Mouse (Mus musculus): Measurements from ENCODE around the gene Olfr970.
"Not testable (repeated sequence)": the region's sequence is repeated elsewhere in the genome, so short reads cannot be mapped to it uniquely, and the experiment has no call there.

Olfr970 gene

DNA sequence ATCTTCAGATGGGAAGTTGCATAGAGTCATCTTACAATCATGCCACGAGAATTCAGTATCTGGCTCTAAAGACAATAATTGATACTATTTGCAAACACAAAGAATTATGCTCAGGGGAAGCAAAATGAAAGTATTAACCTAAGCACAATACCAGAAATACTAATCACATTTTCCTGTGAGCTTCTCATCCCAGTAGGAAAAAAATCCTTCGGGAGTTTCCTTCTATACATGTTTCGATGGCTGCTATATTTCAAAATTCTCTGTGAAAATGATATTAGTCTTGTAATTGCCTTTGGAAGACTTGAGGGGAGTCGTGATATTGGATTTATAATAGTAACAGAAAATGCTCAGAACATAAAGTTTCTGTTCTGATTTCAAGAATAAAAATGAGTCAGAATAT, at the start of gene Olfr970:
Olfr970 (plus strand) TSS at position 301 of the 400 bp plus-strand sequence.
- no peak for DNase-seq (ENCODE audit: low spot score in 2 of 2)

DNA sequence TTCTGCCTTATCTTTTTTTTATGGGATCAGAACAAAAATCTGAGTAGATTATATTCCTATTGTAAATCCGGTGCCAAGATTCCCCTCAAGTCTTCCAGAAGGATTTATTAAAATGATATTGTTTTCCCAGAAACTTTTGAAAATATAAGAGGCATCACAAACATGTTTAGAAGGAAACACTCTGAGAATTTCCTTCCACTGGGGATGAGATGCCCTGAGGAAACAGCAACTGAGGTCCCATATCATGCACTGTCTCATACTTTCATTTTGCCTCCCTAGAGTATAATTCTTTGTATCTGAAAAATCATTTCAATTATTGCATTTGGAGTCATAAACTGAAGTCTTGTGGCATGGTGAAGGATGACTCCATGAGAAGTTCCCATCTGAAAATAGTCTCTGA, 25.5 kb upstream of the Olfr970 start, which contains the start of gene Olfr968:
Olfr968 (minus strand) TSS at position 101 of the 400 bp plus-strand sequence.
- DNase-seq (ENCODE audit: low spot score in 2 of 2) = no peak

DNA sequence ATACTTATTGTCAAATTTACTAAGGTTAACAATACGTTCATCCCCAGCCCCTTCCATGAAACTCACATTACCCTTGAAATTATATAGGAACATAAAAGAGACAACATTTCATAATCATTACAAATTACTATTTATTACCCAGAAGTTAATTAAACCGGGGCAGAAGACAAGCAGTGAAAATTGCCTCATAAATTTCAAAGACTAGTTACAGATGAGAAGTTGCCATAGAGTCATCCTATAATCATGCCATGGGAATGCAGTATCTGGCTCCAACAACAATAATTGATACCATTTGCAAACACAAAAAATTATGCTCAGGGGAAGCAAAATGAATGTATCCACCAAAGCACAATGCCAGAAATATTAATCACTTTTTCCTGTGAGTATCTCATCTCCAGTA, 18.1 kb upstream of the Olfr970 start, which contains the start of gene Olfr969:
Olfr969 (plus strand) TSS at position 388 of the 400 bp plus-strand sequence.
- DNase-seq (ENCODE audit: low spot score in 2 of 2) = no peak

DNA sequence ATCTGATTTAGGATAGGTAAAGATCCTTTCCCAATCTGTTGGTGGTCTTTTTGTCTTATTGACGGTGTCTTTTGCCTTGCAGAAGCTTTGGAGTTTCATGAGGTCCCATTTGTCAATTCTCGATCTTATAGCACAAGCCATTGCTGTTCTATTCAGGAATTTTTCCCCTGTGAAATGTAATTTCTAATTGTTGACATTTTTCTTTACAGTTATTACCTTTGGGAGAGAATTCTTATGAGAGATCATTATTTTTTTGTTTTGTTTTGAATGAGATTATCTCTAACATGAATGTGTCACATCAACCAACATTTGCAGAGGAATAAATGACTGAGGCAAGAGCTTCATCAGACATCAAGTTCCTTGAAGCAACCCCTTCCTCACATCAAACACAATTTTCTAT, 27.9 kb downstream of the Olfr970 start, which contains the start of gene Olfr971:
Olfr971 (plus strand) TSS at position 301 of the 400 bp plus-strand sequence.
- DNase-seq (ENCODE audit: low spot score in 2 of 2) = not testable (repeated sequence)

DNA sequence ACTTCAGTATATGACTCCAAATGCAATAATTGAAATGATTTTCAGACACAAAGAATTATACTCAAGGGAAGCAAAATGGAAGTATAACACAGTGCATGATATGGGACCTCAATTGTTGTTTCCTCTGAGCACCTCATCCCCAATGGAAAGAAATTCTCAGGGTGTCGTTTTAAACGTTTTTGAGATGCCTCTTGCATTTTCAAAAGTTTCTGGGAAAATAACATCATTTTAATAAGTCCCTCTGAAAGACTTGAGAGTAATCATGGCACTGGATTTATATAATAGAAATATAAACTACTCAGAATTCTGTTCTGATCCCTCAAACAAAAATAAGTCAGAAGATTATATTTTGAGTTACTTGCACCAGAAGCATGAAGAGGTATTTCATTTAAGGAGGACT, 57.5 kb downstream of the Olfr970 start, which contains the start of gene Olfr972:
Olfr972 (plus strand) TSS at position 301 of the 400 bp plus-strand sequence.
- DNase-seq (ENCODE audit: low spot score in 2 of 2) = no peak
